Mouse (Mus musculus): ENCODE results near the gene AC131692.1.

DNA sequence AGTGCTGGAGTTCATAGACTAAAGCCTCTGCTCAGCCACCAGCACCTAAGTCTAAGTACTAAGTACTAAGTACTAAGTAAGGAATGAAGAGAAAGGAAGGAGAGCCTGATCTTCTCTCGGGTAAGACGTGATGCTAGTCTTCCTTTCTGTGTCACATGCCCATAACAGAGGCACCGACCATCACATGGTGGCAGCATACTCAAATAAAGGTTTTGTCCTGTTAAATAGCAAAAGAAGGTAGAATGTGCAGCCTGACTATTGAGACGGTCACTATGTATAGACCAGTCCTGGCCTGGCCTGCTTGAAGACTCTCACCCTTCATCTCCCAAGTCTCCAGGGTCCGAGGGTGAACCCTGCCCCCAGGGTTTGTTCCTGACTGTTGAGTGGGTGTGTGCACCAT lies 50.6 kb downstream of the AC131692.1 start:
- TF ChIP-seq GATA1 (IDR thresholded peaks at IDR 0.05; ENCODE audit: borderline replicate concordance, low read length) (no peak), FLI1 (IDR thresholded peaks at IDR 0.05; ENCODE audit: low read length) (no peak)
